Mouse (Mus musculus) embryonic fibroblast, embryonic 13.5 days (primary cell): Measurements from ENCODE around the gene Pla2g1b.

Experiments used
- CTCF ChIP-seq: IDR thresholded peaks from 2 replicates; pipeline ENCODE4 v1.5.1; 2011; ENCODE audit warnings: mild to moderate bottlenecking, control low read depth, low read length, moderate library complexity, borderline replicate concordance; ENCODE audit not compliant: insufficient read depth
- POLR2A ChIP-seq: IDR thresholded peaks from 2 replicates; pipeline ENCODE4 v1.6.1; 2011; ENCODE audit warnings: low read depth, mild to moderate bottlenecking, control low read depth, low read length, moderate library complexity

DNA sequence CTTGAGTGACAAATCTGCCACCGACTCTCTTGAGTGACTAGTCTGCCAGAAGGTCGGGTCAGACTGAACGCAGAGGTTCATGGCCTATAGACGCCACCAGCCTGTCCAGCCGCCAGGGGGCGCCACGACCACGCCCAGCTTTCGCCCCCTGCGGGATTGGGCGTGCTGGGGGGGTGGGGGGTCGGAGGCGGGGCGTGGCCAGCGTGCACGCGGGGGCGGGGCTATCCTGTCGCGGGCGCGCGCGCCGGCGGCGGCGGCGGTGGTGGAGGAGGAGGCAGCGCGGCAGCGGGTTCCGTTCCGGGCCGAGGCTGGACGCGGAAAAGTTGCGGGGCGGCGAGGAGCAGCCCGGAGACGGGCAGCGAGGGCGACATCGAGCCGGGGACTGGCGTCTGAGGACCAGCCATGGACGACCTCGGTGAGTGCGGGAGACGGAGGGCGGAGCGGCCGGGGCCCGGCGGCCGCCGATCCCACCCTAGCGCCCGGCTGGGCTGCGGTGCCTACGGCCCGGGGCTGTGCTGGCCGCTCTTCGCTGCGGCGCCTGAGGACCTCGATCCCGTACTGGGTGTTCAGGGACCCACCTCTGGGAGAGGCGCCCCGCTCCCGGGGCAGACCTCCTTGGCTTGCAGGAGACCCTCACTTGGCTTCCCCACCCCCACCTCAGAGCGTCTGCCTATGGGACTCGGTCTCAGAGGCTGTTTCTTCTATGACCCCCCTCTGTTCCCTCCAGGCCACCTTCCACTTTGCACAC is 40.6 kb downstream of the Pla2g1b start, which contains the start of gene Pxn:
- peak; percentile 85 for TF ChIP-seq CTCF
- peak; percentile 92 for TF ChIP-seq POLR2A
